Mouse (Mus musculus) midbrain, postnatal 0 days (tissue): ENCODE results near the gene Wfikkn2. TPM values are rescaled to one million over a fixed set of nuclear protein-coding genes. Genes with fewer than 3 reads are reported as not detected.
A peak's percentile ranks its signal among the peaks of the same experiment; 100 is the strongest.

ENCODE experiments used
- ATAC-seq: fragments of 200-750 bp; cut with Nextera tagmentation; 2 replicates; pipeline ENCODE4 v1.8.0; 2017; ENCODE audit warnings: moderate number of reproducible peaks, mild to moderate bottlenecking, moderate TSS enrichment, moderate library complexity; ENCODE audit not compliant: low FRiP score
- DNase-seq: peaks from one replicate; pipeline ENCODE4 v3.0.0-alpha.2; 2015; ENCODE audit warnings: low spot score
- H3K27ac ChIP-seq: fragments of 300-500 bp; sonication (generic); 2 replicates; pipeline ENCODE4 v1.5.1; 2014; ENCODE audit warnings: low read depth, mild to moderate bottlenecking, low read length, mixed read lengths
- H3K27me3 ChIP-seq: fragments of 300-500 bp; sonication (generic); 2 replicates; pipeline ENCODE4 v1.6.1; 2014; ENCODE audit warnings: low read length, control low read depth, mixed read lengths; ENCODE audit not compliant: insufficient read depth
- H3K36me3 ChIP-seq: fragments of 300-500 bp; sonication (generic); 2 replicates; pipeline ENCODE4 v1.6.1; 2014; ENCODE audit warnings: low read length, control low read depth, mixed read lengths; ENCODE audit not compliant: insufficient read depth
- H3K4me1 ChIP-seq: fragments of 300-500 bp; sonication (generic); 2 replicates; pipeline ENCODE4 v1.6.1; 2014; ENCODE audit warnings: mild to moderate bottlenecking, control low read depth, antibody characterized with exemption, low read length, mixed read lengths; ENCODE audit not compliant: insufficient read depth
- H3K4me2 ChIP-seq: fragments of 300-500 bp; sonication (generic); 2 replicates; pipeline ENCODE4 v1.6.1; 2014; ENCODE audit warnings: low read depth, mild to moderate bottlenecking, low read length, mixed read lengths; ENCODE audit not compliant: poor library complexity, severe bottlenecking
- H3K4me3 ChIP-seq: fragments of 300-500 bp; sonication (generic); 2 replicates; pipeline ENCODE4 v1.5.1; 2014; ENCODE audit warnings: low read depth, mild to moderate bottlenecking, low read length, moderate library complexity
- H3K9ac ChIP-seq: fragments of 300-500 bp; sonication (generic); replicated peaks from 2 replicates; pipeline ENCODE4 v1.6.1; 2014; ENCODE audit warnings: mild to moderate bottlenecking, low read length, moderate library complexity, mixed read lengths; ENCODE audit not compliant: poor library complexity, severe bottlenecking
- H3K9me3 ChIP-seq: fragments of 300-500 bp; sonication (generic); 2 replicates; pipeline ENCODE4 v1.6.1; 2016; ENCODE audit warnings: low read length, control low read depth
- CTCF ChIP-seq: IDR thresholded peaks from 2 replicates; pipeline ENCODE4 v1.5.1; 2016; ENCODE audit warnings: antibody characterized with exemption, mild to moderate bottlenecking
- WGBS: fragments of 180-500 bp; shearing (Covaris S2); extraction: QIAGEN DNeasy Blood & Tissue Kit; methylation state at CpG from one replicate; pipeline ENCODE4 v1.1.7; 2014; 5-methylcytosine and 5-hydroxymethylcytosine counted together
- polyA plus RNA-seq: library from polyadenylated mRNA; unstranded; fragments of >200 nt; fragmentation: Nextera tagmentation; extraction: Ambion mirVana; gene quantifications from 2 replicates; pipeline ENCODE4 v1.2.1, GENCODE M21; 2015
- total RNA-seq: library from RNA; depleted of rRNA; stranded (reverse); fragments of >200 nt; gene quantifications from 2 replicates; pipeline ENCODE4 v1.2.3, GENCODE M21; 2014

The Wfikkn2 gene
- total and polyA plus RNA-seq, 2 experiments from 2014 or later = 2.6 to 10.0 TPM

DNA sequence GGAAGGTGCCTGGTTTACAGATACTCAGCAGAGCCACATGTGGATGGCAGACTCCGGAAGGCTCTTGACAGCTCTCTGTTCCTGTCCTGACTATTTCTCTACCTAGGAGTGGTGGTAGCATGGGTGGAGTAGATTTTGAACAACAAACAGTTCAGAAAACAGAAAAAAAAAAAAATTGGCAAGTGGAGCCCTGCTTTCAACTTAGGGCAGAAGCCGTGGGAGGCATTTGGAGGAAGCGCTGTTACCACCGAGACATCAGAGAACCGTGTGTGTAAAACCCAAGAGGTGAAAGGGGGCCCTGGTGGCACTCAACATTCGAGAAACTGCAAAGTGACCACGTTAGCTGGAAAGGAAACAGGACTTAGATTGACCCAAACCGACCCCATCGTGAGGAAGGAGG is 7.4 kb upstream of the Wfikkn2 start:
- ATAC-seq = no peak
- no peak overlapping the region for H3K9ac ChIP-seq
- no peaks in the 10 kb centered on the region for H3K9me3 ChIP-seq
- no peak overlapping the region for H3K4me2 ChIP-seq
- no peaks in the 10 kb centered on the region for H3K27me3 ChIP-seq
- H3K27ac ChIP-seq = no peak overlapping the region
- 80% methylated on average over 9 of the region's 9 CpGs for WGBS
- DNase-seq = no peak
- H3K4me1 ChIP-seq = no peaks in the 10 kb centered on the region
- no peak for TF ChIP-seq CTCF
- no peaks in the 10 kb centered on the region for H3K36me3 ChIP-seq
- H3K4me3 ChIP-seq = no peak overlapping the region

DNA sequence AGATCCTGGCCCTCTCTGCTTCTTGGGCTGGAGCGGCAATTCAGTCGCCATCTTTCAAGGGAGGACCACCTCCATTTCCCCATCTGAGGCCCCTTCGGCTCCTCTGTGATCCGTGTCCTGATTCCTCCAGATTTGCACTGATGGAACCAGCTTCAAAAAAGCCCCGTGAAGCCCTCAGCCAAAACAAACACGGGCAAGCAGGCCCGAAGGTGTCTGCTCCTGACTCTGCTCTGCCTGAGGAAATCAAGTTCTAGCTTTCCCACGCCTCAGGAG is 920 bp upstream of the Wfikkn2 start:
- TF ChIP-seq CTCF = no peak
- H3K9ac ChIP-seq = no peak overlapping the region
- ATAC-seq (no peak), DNase-seq (no peak)
- H3K9me3 ChIP-seq = no peaks in the 10 kb centered on the region
- no peak overlapping the region for H3K27ac ChIP-seq
- peaks cover 11% of the 10 kb centered on the region; the same call in 1 of the 2 replicates for H3K4me1 ChIP-seq
- no peak overlapping the region for H3K4me3 ChIP-seq
- WGBS = 66% methylated on average over 8 of the region's 8 CpGs
- H3K36me3 ChIP-seq = no peaks in the 10 kb centered on the region
- H3K27me3 ChIP-seq = no peaks in the 10 kb centered on the region
- H3K4me2 ChIP-seq = no peak overlapping the region

DNA sequence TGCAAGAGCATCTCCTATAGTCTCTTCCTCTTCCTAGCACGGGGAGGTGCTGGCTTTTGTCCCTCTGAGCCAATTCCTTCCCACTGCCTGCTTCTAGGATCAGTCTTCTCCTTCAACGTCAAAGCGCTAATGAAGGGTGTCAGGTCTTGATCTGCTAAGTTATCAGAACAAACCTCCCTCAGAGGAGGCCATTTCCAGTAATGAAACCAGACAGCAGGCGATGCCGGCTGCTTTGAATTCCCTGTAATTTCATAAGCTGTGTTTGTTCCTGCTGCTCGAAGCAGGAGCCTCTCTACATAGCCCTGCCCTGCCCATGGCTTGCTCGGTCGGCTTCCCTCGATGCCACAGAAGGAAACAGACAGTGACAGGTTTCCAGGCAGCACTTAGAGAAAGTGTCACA is 1.4 kb downstream of the Wfikkn2 start:
- Histone ChIP-seq H3K27me3 (no peaks in the 10 kb centered on the region), H3K9ac (no peak overlapping the region), H3K9me3 (no peaks in the 10 kb centered on the region), H3K27ac (no peak overlapping the region), H3K4me1 (peaks cover 11% of the 10 kb centered on the region; the same call in 1 of the 2 replicates), H3K36me3 (no peaks in the 10 kb centered on the region), H3K4me3 (no peak overlapping the region), H3K4me2 (no peak overlapping the region)
- ATAC-seq (no peak), DNase-seq (peak; percentile 49)
- no peak for TF ChIP-seq CTCF
- 35% methylated on average over 9 of the region's 9 CpGs for WGBS

DNA sequence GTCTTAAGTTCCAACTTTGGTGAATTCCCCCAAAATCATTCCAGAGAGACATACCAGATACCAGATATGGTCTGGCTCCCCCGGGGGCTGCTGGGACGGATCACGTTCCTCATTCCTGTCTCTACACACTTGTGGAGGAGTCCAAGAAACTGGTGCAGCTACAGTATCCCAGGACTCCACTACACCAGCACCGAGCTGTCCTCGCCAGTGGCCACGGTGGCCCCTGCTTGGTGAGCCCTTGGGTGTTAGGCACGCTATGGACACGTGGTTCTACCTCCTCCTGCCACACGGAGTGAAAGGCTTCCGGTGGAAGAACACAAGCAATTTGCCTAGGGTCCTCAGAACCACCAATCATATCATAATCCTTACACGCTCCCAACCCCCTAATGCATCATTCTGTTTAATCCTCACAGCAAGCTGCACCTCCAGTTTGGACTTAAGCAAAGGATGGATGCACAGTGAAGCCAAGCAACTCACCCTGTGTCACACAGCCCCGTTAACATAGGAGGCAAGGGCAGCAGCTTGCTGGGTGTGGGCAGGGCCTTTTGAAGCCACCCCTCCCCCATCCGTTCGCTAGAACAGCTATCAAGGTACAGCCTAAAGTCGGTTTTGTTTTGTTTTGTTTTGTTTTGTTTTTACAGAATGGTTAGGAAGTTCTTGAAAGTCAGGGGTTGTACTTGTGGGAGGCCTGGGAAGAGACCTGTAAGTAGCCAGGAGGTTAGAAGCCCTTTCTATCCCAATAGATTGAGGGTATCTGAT is 2.2 kb downstream of the Wfikkn2 start:
- Histone ChIP-seq H3K36me3 (no peaks in the 10 kb centered on the region), H3K4me1 (peaks cover 11% of the 10 kb centered on the region; the same call in 1 of the 2 replicates), H3K27ac (no peak overlapping the region), H3K4me2 (peak overlapping the region; percentile 32), H3K9me3 (no peaks in the 10 kb centered on the region), H3K9ac (no peak overlapping the region), H3K4me3 (peak overlapping the region; percentile 6; the same call in 1 of the 2 replicates), H3K27me3 (no peaks in the 10 kb centered on the region)
- ATAC-seq (no peak), DNase-seq (no peak)
- no peak for TF ChIP-seq CTCF
- 30% methylated on average over 15 of the region's 15 CpGs for WGBS

DNA sequence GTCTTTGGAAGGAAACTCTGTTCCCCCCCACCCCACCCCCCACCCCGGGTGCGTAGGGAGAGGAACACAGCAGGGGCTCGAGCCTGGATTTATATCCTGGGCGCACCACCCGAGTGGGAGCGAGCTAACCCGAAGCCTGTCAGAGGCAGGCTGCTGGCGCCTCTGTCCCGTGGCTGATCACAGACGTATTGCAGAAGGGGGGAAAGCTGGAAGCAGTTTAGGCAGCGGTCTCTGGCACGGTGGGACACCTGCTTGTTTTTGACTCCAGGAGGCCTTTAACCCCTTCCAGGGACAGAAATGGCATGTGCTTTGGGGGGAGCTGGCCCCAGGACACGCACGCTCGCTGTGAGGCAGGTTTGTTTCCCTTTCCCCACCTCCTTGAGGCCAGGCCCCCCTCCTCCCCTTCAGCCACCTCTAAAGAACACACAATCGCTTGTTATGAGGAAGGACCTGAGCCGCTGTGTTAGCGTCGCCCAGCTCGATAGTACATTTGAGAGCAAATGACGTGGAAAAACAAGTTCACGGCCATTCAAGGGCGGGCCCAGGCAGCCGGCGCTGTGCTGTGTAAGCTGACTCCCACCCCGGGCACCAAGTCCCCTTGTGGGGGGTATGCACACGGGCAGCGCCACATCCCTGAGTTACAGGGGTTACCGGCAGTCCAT is 2.9 kb downstream of the Wfikkn2 start:
- ATAC-seq (no peak), DNase-seq (no peak)
- no peak for TF ChIP-seq CTCF
- 11% methylated on average over 29 of the region's 29 CpGs for WGBS
- peak overlapping the region; percentile 6; the same call in 1 of the 2 replicates for H3K4me3 ChIP-seq
- no peak overlapping the region for H3K27ac ChIP-seq
- H3K9ac ChIP-seq = 0 out of 2 replicates have a peak overlapping the region, but pooled peaks have one; percentile 19
- H3K4me1 ChIP-seq = peaks cover 11% of the 10 kb centered on the region; the same call in 1 of the 2 replicates
- peak overlapping the region; percentile 32 for H3K4me2 ChIP-seq
- no peaks in the 10 kb centered on the region for H3K27me3 ChIP-seq
- H3K9me3 ChIP-seq = no peaks in the 10 kb centered on the region
- no peaks in the 10 kb centered on the region for H3K36me3 ChIP-seq

DNA sequence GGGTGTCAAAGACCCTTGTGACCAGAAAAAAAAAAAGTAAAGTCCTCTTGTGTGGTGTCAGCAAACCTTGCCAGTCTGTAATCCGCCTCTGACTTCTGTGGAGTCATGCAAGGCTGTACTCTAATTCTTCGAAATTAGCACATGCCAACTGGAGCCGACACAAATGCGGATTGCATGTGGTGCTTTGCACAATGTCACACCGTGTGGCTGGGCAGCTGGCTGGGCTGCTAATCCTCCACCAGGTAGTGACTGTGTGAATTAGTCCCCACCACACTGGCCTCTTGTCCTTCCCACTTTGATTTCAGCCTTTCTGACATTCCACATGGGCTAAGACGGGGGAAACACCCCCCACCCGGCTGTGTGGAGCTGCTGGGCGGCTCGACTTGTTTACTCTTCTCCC is 6.1 kb downstream of the Wfikkn2 start:
- no peak; the same call in 1 of the 2 replicates for ATAC-seq

More for the DNA sequence above, 6.1 kb downstream of the Wfikkn2 start:
- H3K36me3 ChIP-seq = no peaks in the 10 kb centered on the region
- no peaks in the 10 kb centered on the region for H3K9me3 ChIP-seq
- peak; percentile 60 for DNase-seq
- H3K4me2 ChIP-seq = no peak overlapping the region
- TF ChIP-seq CTCF = no peak
- H3K27ac ChIP-seq = no peak overlapping the region
- 27% methylated on average over 9 of the region's 9 CpGs for WGBS
- no peaks in the 10 kb centered on the region for H3K27me3 ChIP-seq
- peaks cover 11% of the 10 kb centered on the region; the same call in 1 of the 2 replicates for H3K4me1 ChIP-seq
- no peak overlapping the region for H3K4me3 ChIP-seq
- H3K9ac ChIP-seq = no peak overlapping the region
